Mouse (Mus musculus): ENCODE measurements around the gene Gm20388.

DNA sequence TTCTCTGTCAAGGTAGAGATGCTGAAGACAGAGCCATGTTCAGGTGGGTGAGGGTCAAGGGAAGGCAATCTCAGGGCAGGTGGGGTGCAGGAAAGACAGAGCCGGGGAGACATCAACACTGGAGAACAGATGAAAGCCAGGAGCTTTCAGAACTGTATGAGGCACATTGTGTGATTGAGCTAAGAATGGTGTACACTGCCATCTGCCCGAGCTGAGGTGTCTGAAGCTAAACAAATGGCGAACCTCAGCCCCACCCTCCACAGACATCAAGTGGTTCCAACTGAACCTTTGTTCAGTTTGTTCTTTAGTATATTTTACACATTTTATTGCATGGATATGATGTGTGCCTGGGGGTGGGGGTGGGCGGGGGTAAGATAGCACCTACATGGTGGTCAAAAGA is 3829.6 kb downstream of the Gm20388 start:
- TF ChIP-seq CTCF (IDR thresholded peaks at IDR 0.05; ENCODE audit: borderline replicate concordance, insufficient read depth, low read depth, low read length), result no peak
- TF ChIP-seq POLR2A (IDR thresholded peaks at IDR 0.05; ENCODE audit: borderline replicate concordance, insufficient read depth, low read length), result no peak
